ENCODE assay signal across 11 mouse cellular contexts in the genomic region with DNA sequence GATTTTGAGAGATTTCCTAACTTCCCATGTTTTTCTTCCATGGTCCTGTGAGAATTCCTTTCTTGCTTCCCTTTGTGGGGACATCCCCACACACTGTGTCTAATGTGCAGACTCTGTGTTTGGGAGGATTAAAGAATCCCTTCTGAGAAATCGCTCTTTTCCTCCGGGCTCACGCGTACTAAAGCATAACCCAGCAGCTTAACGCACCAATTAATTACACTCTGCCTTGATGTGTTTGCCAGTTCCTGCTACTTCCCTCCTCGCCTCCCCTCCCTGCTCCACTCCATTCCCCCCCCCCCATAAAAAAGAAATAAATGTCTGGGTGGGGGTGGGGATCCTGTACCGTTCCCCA. TPM values are rescaled to one million over a fixed set of nuclear protein-coding genes. Genes with fewer than 3 reads are reported as not detected.
A peak's percentile ranks its signal among the peaks of the same experiment; 100 is the strongest.
DNase-seq lines count a peak whose midpoint lies in the region; ATAC-seq and TF ChIP-seq lines count a peak whose summit lies in the region.
"Had no signal": no experiment of that assay in that cellular context is flagged by ENCODE, and none has a peak within 500 bp of the region (broad histone marks: within the 10 kb centered on the region; RNA-seq: fewer than 3 reads in every experiment).

No protein-coding gene starts in this region.

- no peaks in the 10 kb centered on the region for H3K36me3 ChIP-seq in heart, postnatal 0 days (replicated peaks; ENCODE audit: control insufficient read depth, insufficient read depth, low read length)
- H3K36me3 ChIP-seq in embryonic facial prominence, embryonic 10.5 days (replicated peaks) = no peaks in the 10 kb centered on the region
- no peaks in the 10 kb centered on the region for H3K36me3 ChIP-seq in hindbrain, embryonic 14.5 days (replicated peaks; ENCODE audit: control insufficient read depth, insufficient read depth)
- H3K36me3 ChIP-seq in midbrain, postnatal 0 days (ENCODE audit: insufficient read depth, low read length) = no peaks in the 10 kb centered on the region

- peak overlapping the region; percentile 45 for H3K4me3 ChIP-seq in heart, postnatal 0 days (ENCODE audit: low read depth, low read length)
- H3K4me3 ChIP-seq in embryonic facial prominence, embryonic 10.5 days = peak overlapping the region; percentile 63
- peak overlapping the region; percentile 39 for H3K4me3 ChIP-seq in hindbrain, embryonic 14.5 days (replicated peaks; ENCODE audit: low read length)
- H3K4me3 ChIP-seq in midbrain, postnatal 0 days (ENCODE audit: low read depth, low read length) = peak overlapping the region; percentile 67

- H3K9ac ChIP-seq in heart, postnatal 0 days (replicated peaks; ENCODE audit: low read depth, low read length) = no peak overlapping the region
- H3K9ac ChIP-seq in hindbrain, embryonic 14.5 days = peak overlapping the region; percentile 55
- H3K9ac ChIP-seq in midbrain, postnatal 0 days (replicated peaks; ENCODE audit: low read length, poor library complexity, severe bottlenecking) = peak overlapping the region; percentile 79

- WGBS in heart, postnatal 0 days = 25% methylated on average over 7 of the region's 7 CpGs
- WGBS in embryonic facial prominence, embryonic 10.5 days = 11% methylated on average over 7 of the region's 7 CpGs
- WGBS in hindbrain, embryonic 14.5 days = 6% methylated on average over 7 of the region's 7 CpGs
- 4% methylated on average over 7 of the region's 7 CpGs for WGBS in midbrain, postnatal 0 days

- peak overlapping the region; percentile 72 for H3K4me2 ChIP-seq in heart, postnatal 0 days (ENCODE audit: low read depth, low read length)
- H3K4me2 ChIP-seq in hindbrain, embryonic 14.5 days (replicated peaks) = peak overlapping the region; percentile 84
- H3K4me2 ChIP-seq in midbrain, postnatal 0 days (ENCODE audit: low read depth, low read length, poor library complexity, severe bottlenecking) = peak overlapping the region; percentile 95

- DNase-seq in heart, postnatal 0 days (ENCODE audit: low spot score) = no peak
- DNase-seq in heart, postnatal 25 days (ENCODE audit: low spot score) = no peak
- DNase-seq in embryonic facial prominence, embryonic 10.5 days (ENCODE audit: low spot score) = no peak
- no peak for DNase-seq in hindbrain, embryonic 14.5 days (ENCODE audit: low spot score)
- no peak for DNase-seq in midbrain, postnatal 0 days (ENCODE audit: low spot score)
- no peak for DNase-seq in cerebellum, postnatal 4 days (ENCODE audit: low spot score in 2 of 2)
- no peak for DNase-seq in layer of hippocampus, postnatal 14 days (ENCODE audit: low spot score in 2 of 2)
- DNase-seq in left cerebral cortex, postnatal 14 days (ENCODE audit: low spot score in 2 of 2) = no peak
- DNase-seq: adrenal gland, postnatal 25 days had no signal

- ATAC-seq in heart, postnatal 0 days (ENCODE audit: insufficient read depth, low read depth) = no peak
- ATAC-seq in hindbrain, embryonic 14.5 days (ENCODE audit: low FRiP score) = no peak
- ATAC-seq in midbrain, postnatal 0 days (ENCODE audit: low FRiP score) = no peak

- TF ChIP-seq EP300 in heart, postnatal 0 days (IDR thresholded peaks at IDR 0.05; ENCODE audit: low read depth) = no peak

- intact Hi-C loops in heart, postnatal 25 days (cut with DNase I) = no loop called here
- intact Hi-C loops in left cerebral cortex, postnatal 14 days (cut with DNase I) = loop anchor here (5.0 kb wide), 1 partner anchor 86 kb away; no protein-coding TSS in a partner anchor

- no peak overlapping the region for H3K27ac ChIP-seq in heart, postnatal 0 days (ENCODE audit: low read depth)
- H3K27ac ChIP-seq in embryonic facial prominence, embryonic 10.5 days (replicated peaks) = no peak overlapping the region
- H3K27ac ChIP-seq in hindbrain, embryonic 14.5 days = no peak overlapping the region
- peak overlapping the region; percentile 72; the same call in 1 of the 2 replicates for H3K27ac ChIP-seq in midbrain, postnatal 0 days (ENCODE audit: low read depth, low read length)

- H3K9me3 ChIP-seq in heart, postnatal 0 days (replicated peaks; ENCODE audit: control insufficient read depth, low read length) = peaks cover 6% of the 10 kb centered on the region; the same call in 1 of the 2 replicates
- peaks cover 6% of the 10 kb centered on the region for H3K9me3 ChIP-seq in embryonic facial prominence, embryonic 10.5 days
- 0 out of 2 replicates have a peak, but pooled peaks cover 5% of the 10 kb centered on the region for H3K9me3 ChIP-seq in hindbrain, embryonic 14.5 days (ENCODE audit: control insufficient read depth, low read length)
- H3K9me3 ChIP-seq in midbrain, postnatal 0 days (ENCODE audit: low read length) = no peaks in the 10 kb centered on the region

- peaks cover 15% of the 10 kb centered on the region for H3K4me1 ChIP-seq in heart, postnatal 0 days (ENCODE audit: control insufficient read depth, insufficient read depth)
- H3K4me1 ChIP-seq in embryonic facial prominence, embryonic 10.5 days = peaks cover 47% of the 10 kb centered on the region
- peaks cover 38% of the 10 kb centered on the region for H3K4me1 ChIP-seq in hindbrain, embryonic 14.5 days (replicated peaks; ENCODE audit: control insufficient read depth, insufficient read depth, low read length)
- H3K4me1 ChIP-seq in midbrain, postnatal 0 days (ENCODE audit: insufficient read depth, low read length) = peaks cover 16% of the 10 kb centered on the region; the same call in 1 of the 2 replicates

- H3K27me3 ChIP-seq in heart, postnatal 0 days (ENCODE audit: control insufficient read depth, insufficient read depth, low read length) = peaks cover 61% of the 10 kb centered on the region
- H3K27me3 ChIP-seq in embryonic facial prominence, embryonic 10.5 days (replicated peaks; ENCODE audit: low read depth, poor library complexity, severe bottlenecking) = peaks cover 58% of the 10 kb centered on the region
- H3K27me3 ChIP-seq in hindbrain, embryonic 14.5 days (ENCODE audit: control insufficient read depth, insufficient read depth, low read length) = no peaks in the 10 kb centered on the region
- no peaks in the 10 kb centered on the region for H3K27me3 ChIP-seq in midbrain, postnatal 0 days (ENCODE audit: insufficient read depth, low read length)

- no peak for TF ChIP-seq CTCF in heart, postnatal 0 days (IDR thresholded peaks at IDR 0.05; ENCODE audit: low read depth)
- TF ChIP-seq CTCF in midbrain, postnatal 0 days (IDR thresholded peaks at IDR 0.05) = no peak

RNA-seq across cellular contexts. Expression of a gene that starts 1.5 kb away (rescaled TPM):
- 4.7 and 4.9 TPM in 2 replicates for total RNA-seq in heart, postnatal 0 days (2014; rRNA removed; ENCODE audit: low replicate concordance)
- polyA plus RNA-seq in heart, postnatal 0 days (2015; fragmentation: Nextera tagmentation; extraction: Ambion mirVana) = 1.5 TPM in 2 replicates
- total RNA-seq in heart, postnatal 25 days (2021) = 1 to 10 TPM; 2.3 to 2.8 TPM
- 0.62 and 0.88 TPM in 2 replicates for polyA plus RNA-seq in embryonic facial prominence, embryonic 10.5 days (2016; fragmentation: Nextera tagmentation; extraction: Ambion mirVana)
- polyA plus RNA-seq in hindbrain, embryonic 14.5 days (2014; fragmentation: Nextera tagmentation; extraction: Ambion mirVana) = 7.3 and 7.7 TPM in 2 replicates
- total RNA-seq in midbrain, postnatal 0 days (2014; rRNA removed) = 21.4 and 23.3 TPM in 2 replicates
- polyA plus RNA-seq in midbrain, postnatal 0 days (2015; fragmentation: Nextera tagmentation; extraction: Ambion mirVana) = 5.9 and 7.3 TPM in 2 replicates
- total RNA-seq in layer of hippocampus, postnatal 14 days (2021) = 10 to 100 TPM; 25.5 to 26.6 TPM
- 10 to 100 TPM; 21.7 to 22.3 TPM for total RNA-seq in left cerebral cortex, postnatal 14 days (2021)
- total RNA-seq: CH12.LX; neutrophil, adult 5-6 weeks had no signal
